Mouse (Mus musculus): ENCODE data around the gene Tmem234. TPM values are rescaled to one million over a fixed set of nuclear protein-coding genes. Genes with fewer than 3 reads are reported as not detected.

The Tmem234 gene
- total and polyA plus RNA-seq, 3 experiments, result 35.9 to 69.5 (median 41.7) TPM

DNA sequence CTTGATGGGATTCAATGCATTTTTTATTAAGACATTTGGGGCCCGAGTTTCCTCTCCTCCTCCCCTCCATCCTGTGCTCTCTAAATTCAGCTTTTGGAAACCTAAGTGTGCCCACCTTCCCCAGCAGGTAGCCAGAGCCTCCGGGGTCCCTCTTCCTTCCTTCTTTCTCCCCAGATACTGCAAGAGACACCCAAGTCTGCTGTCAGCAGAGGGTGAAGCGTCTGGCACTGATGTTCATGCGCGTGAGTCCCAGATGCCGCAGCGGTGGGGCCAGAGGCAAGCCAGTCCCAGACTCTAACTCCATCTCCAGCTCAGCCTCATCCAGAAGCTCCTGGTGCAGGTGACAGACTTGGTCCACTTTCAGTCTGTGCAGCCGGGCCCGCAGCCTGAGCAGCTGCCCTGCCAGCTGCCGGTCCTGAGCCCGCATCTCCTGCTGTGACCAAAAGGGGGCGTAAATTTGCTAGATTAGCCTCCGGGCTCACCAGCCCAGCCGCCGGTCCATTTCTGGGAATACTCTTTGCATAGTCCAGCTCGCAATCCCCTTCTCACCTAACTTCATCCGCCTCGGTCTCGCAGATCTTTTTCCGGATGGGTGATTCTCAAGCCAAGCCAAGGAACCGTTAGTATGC, 23.5 kb upstream of the Tmem234 start:
- WGBS, result 25% methylated on average over 21 of the region's 21 CpGs
- peak overlapping the region; percentile 40 for H3K9ac ChIP-seq (ENCODE audit: low read depth, low read length)
- intact Hi-C loops (cut with DNase I), result no loop called here
- peaks cover 7% of the 10 kb centered on the region for H3K4me1 ChIP-seq (ENCODE audit: control insufficient read depth, insufficient read depth, low read length)
- H3K79me2 ChIP-seq (replicated peaks; ENCODE audit: control insufficient read depth, insufficient read depth, low read length), result no peaks in the 10 kb centered on the region
- TF ChIP-seq EP300 (IDR thresholded peaks at IDR 0.05; ENCODE audit: insufficient read depth, low read depth, low read length) (0 out of 2 replicates have a peak, but pooled peaks have one; percentile 31), POLR2A (IDR thresholded peaks at IDR 0.05; ENCODE audit: insufficient read depth, low read depth, low read length) (no peak), CTCF (IDR thresholded peaks at IDR 0.05) (peak; percentile 77)
- no peaks in the 10 kb centered on the region for H3K36me3 ChIP-seq (ENCODE audit: control insufficient read depth, insufficient read depth, low read length)
- H3K4me3 ChIP-seq, result no peak overlapping the region
- no peaks in the 10 kb centered on the region for H3K27me3 ChIP-seq (ENCODE audit: control insufficient read depth, insufficient read depth, low read length)
- no peak overlapping the region for H3K27ac ChIP-seq
- DNase-seq, result peak; percentile 69 to 72

DNA sequence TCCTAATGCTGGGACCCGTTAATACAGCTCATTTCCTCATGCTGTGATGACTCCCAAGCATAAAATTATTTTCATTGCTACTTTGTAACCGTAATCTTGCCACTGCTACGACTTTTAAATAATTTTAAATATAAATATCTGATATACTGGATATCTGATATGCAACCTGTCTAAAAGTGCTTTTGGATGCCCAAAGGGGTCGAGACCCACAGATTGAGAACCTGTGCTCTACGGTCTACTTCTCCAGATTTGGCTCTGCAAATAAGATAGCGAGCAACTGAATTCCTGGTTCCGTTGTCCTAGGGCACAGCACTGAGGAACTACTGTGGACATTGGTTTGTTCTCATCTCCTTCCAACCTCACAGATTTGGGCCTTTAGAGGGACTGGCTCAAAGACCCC, 22.8 kb upstream of the Tmem234 start:
- Histone ChIP-seq H3K4me3 (no peak overlapping the region), H3K27me3 (ENCODE audit: control insufficient read depth, insufficient read depth, low read length) (no peaks in the 10 kb centered on the region), H3K9ac (ENCODE audit: low read depth, low read length) (no peak overlapping the region), H3K4me1 (ENCODE audit: control insufficient read depth, insufficient read depth, low read length) (peaks cover 7% of the 10 kb centered on the region), H3K79me2 (replicated peaks; ENCODE audit: control insufficient read depth, insufficient read depth, low read length) (no peaks in the 10 kb centered on the region), H3K27ac (no peak overlapping the region), H3K36me3 (ENCODE audit: control insufficient read depth, insufficient read depth, low read length) (no peaks in the 10 kb centered on the region)
- intact Hi-C loops (cut with DNase I), result no loop called here
- TF ChIP-seq EP300 (IDR thresholded peaks at IDR 0.05; ENCODE audit: insufficient read depth, low read depth, low read length), result no peak
- TF ChIP-seq POLR2A (IDR thresholded peaks at IDR 0.05; ENCODE audit: insufficient read depth, low read depth, low read length), result no peak
- no peak for TF ChIP-seq CTCF (IDR thresholded peaks at IDR 0.05)
- DNase-seq, result no peak
- WGBS, result 66% methylated on average over 7 of the region's 7 CpGs

DNA sequence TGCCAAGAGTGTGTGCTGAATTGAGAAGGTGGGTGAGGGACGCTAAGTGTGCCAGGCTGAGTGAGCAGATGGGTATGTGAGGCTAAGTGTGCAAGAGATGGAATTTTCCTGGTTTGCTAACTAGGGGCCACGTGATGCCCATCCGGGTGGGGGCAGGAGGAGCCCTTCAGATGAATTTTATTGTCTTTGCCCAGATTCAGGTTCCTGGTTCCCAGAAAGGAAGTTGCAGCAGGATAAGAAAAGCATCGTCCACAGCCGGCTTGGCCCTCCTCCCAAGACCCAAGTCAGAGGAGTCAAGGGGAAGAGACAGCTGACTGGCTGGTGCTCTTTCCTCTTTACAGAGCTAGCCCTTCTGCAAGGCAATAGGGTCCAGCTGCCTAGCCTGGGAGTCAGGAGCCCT, 22.0 kb upstream of the Tmem234 start, which contains the start of gene Fam167b:
Gene Fam167b (minus strand): TSS at position 84 of the 400 bp plus-strand sequence.
- TF ChIP-seq EP300 (IDR thresholded peaks at IDR 0.05; ENCODE audit: insufficient read depth, low read depth, low read length) (0 out of 2 replicates have a peak, but pooled peaks have one; percentile 14), POLR2A (IDR thresholded peaks at IDR 0.05; ENCODE audit: insufficient read depth, low read depth, low read length) (no peak)
- intact Hi-C loops (cut with DNase I), result no loop called here
- H3K4me1 ChIP-seq (ENCODE audit: control insufficient read depth, insufficient read depth, low read length), result peaks cover 7% of the 10 kb centered on the region
- no peaks in the 10 kb centered on the region for H3K27me3 ChIP-seq (ENCODE audit: control insufficient read depth, insufficient read depth, low read length)
- DNase-seq, result peak; percentile 44 to 65
- WGBS, result 42% methylated on average over 5 of the region's 5 CpGs
- peak within 1 kb of the TSS; percentile 40 for H3K9ac ChIP-seq (ENCODE audit: low read depth, low read length)
- H3K4me3 ChIP-seq, result no peak within 1 kb of the TSS
- H3K27ac ChIP-seq, result peak within 1 kb of the TSS; percentile 53
- H3K79me2 ChIP-seq (replicated peaks; ENCODE audit: control insufficient read depth, insufficient read depth, low read length), result no peaks in the 10 kb centered on the region
- H3K36me3 ChIP-seq (ENCODE audit: control insufficient read depth, insufficient read depth, low read length), result no peaks in the 10 kb centered on the region

DNA sequence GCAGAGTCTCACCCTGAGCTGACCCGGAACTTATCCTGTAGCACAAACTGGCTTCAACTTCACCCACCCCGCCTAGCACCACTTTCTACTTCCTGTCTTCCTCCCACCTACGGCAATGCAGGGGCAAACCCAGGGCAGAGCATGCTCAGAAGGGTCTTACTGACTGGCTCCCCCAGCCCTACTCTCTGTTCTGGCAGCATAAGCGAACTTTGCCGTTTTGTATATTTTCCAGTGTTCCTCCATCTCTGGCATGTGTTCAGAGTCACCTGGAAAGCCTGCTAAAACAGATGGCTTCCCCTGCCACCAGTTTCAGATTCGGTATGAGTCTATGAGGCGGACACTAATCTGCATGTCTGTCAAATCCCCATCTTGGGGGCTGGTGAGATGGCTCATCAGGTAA, 20.1 kb upstream of the Tmem234 start:
- intact Hi-C loops (cut with DNase I), result no loop called here
- Histone ChIP-seq H3K9ac (ENCODE audit: low read depth, low read length) (no peak overlapping the region), H3K27me3 (ENCODE audit: control insufficient read depth, insufficient read depth, low read length) (no peaks in the 10 kb centered on the region), H3K79me2 (replicated peaks; ENCODE audit: control insufficient read depth, insufficient read depth, low read length) (no peaks in the 10 kb centered on the region), H3K36me3 (ENCODE audit: control insufficient read depth, insufficient read depth, low read length) (no peaks in the 10 kb centered on the region), H3K4me3 (no peak overlapping the region), H3K27ac (no peak overlapping the region; the same call in 1 of the 2 replicates), H3K4me1 (ENCODE audit: control insufficient read depth, insufficient read depth, low read length) (peaks cover 7% of the 10 kb centered on the region)
- TF ChIP-seq EP300 (IDR thresholded peaks at IDR 0.05; ENCODE audit: insufficient read depth, low read depth, low read length), result no peak
- 43% methylated on average over 7 of the region's 7 CpGs for WGBS
- no peak for DNase-seq

DNA sequence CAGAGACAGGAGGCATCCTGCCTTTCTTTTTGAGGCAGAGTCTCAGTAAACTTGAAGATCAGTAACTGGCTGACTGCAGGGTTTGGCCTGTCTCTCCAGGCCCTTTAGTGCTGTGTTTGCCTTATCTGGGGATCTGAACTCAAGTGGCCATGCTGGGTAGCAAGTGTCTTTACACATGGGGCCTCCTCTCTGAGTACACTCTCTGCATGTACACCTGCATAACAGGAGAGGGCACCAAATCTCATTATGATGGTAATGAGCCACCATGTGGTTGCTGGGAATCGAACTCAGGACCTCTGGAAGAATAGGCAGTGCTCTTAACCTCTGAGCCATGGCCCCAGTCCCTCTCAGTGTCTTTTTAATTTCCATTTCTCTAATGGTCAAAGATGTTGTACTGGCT, 18.2 kb upstream of the Tmem234 start:
- TF ChIP-seq EP300 (IDR thresholded peaks at IDR 0.05; ENCODE audit: insufficient read depth, low read depth, low read length) (no peak), POLR2A (IDR thresholded peaks at IDR 0.05; ENCODE audit: insufficient read depth, low read depth, low read length) (no peak), CTCF (IDR thresholded peaks at IDR 0.05) (no peak; the same call in 1 of the 2 replicates)
- DNase-seq, result no peak
- no peak overlapping the region for H3K4me3 ChIP-seq
- WGBS, result 85% methylated on average over 1 of the region's 1 CpGs
- H3K4me1 ChIP-seq (ENCODE audit: control insufficient read depth, insufficient read depth, low read length), result peaks cover 7% of the 10 kb centered on the region
- no peak overlapping the region for H3K9ac ChIP-seq (ENCODE audit: low read depth, low read length)
- H3K36me3 ChIP-seq (ENCODE audit: control insufficient read depth, insufficient read depth, low read length), result no peaks in the 10 kb centered on the region
- H3K27me3 ChIP-seq (ENCODE audit: control insufficient read depth, insufficient read depth, low read length), result no peaks in the 10 kb centered on the region
- intact Hi-C loops (cut with DNase I), result no loop called here
- no peaks in the 10 kb centered on the region for H3K79me2 ChIP-seq (replicated peaks; ENCODE audit: control insufficient read depth, insufficient read depth, low read length)
- H3K27ac ChIP-seq, result no peak overlapping the region

DNA sequence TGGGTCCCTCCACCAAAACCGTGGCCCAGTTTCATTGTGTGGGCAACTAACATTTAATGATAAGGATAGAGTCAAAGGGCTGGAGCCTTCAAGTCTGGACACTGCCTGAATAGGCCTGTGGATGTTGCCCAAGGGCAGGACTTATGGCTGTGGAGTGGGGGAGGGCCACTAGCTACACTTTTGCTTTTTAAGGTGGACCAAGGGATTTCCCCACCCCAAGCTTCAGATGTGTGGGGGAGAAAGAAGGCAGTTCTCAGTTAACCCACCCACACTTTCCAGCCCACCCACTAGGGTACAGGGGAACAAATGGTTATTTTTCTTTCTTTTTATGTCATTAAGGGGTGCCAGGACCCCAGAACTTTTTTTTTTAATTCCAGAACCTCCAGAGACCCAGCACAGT, 16.1 kb upstream of the Tmem234 start:
- TF ChIP-seq EP300 (IDR thresholded peaks at IDR 0.05; ENCODE audit: insufficient read depth, low read depth, low read length) (no peak), POLR2A (IDR thresholded peaks at IDR 0.05; ENCODE audit: insufficient read depth, low read depth, low read length) (no peak), CTCF (IDR thresholded peaks at IDR 0.05) (no peak)

More for the DNA sequence above, 16.1 kb upstream of the Tmem234 start:
- H3K27me3 ChIP-seq (ENCODE audit: control insufficient read depth, insufficient read depth, low read length), result no peaks in the 10 kb centered on the region
- no peak for DNase-seq
- H3K36me3 ChIP-seq (ENCODE audit: control insufficient read depth, insufficient read depth, low read length), result no peaks in the 10 kb centered on the region
- 77% methylated on average over 1 of the region's 1 CpGs for WGBS
- 0 out of 2 replicates have a peak, but pooled peaks cover 2% of the 10 kb centered on the region for H3K4me1 ChIP-seq (ENCODE audit: control insufficient read depth, insufficient read depth, low read length)
- H3K79me2 ChIP-seq (replicated peaks; ENCODE audit: control insufficient read depth, insufficient read depth, low read length), result no peaks in the 10 kb centered on the region
- peak overlapping the region; percentile 58 for H3K27ac ChIP-seq
- H3K9ac ChIP-seq (ENCODE audit: low read depth, low read length), result no peak overlapping the region; the same call in 1 of the 2 replicates
- H3K4me3 ChIP-seq, result peak overlapping the region; percentile 64; the same call in 1 of the 2 replicates
- intact Hi-C loops (cut with DNase I), result loop anchor here (2.0 kb wide), 1 partner anchor 24 kb away; no protein-coding TSS in a partner anchor

Data from heart, adult 2 months (tissue).